Mouse (Mus musculus) adrenal gland (tissue): Measurements from ENCODE around the gene Fam196b.

Experiments used
- intact Hi-C: fragments of 180-260 bp; cut with DNase I; formaldehyde crosslinking; loops from one replicate; pipeline ENCODE4 v1.15.1; 2025

The Fam196b gene

DNA sequence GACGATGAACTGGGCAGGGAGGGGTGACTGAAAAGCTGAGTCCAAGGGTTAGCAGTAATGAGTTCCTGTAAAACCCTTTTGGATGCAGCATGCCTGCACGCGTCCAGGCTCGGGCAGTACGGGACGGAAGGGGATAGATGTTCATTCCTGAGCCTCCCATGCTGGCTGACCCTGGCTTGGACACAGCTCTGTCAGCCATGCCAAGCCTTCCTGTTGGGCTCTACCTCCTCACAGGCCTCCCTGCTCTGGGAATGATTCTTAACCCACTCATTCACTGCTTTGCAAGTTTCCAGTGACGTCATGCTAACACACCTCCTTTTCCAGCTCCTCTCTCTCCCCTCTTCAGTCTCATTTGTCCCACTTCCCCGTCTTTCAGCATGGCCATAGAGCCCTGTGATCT lies 9.0 kb downstream of the Fam196b start:
- intact Hi-C loops, result no loop called here

DNA sequence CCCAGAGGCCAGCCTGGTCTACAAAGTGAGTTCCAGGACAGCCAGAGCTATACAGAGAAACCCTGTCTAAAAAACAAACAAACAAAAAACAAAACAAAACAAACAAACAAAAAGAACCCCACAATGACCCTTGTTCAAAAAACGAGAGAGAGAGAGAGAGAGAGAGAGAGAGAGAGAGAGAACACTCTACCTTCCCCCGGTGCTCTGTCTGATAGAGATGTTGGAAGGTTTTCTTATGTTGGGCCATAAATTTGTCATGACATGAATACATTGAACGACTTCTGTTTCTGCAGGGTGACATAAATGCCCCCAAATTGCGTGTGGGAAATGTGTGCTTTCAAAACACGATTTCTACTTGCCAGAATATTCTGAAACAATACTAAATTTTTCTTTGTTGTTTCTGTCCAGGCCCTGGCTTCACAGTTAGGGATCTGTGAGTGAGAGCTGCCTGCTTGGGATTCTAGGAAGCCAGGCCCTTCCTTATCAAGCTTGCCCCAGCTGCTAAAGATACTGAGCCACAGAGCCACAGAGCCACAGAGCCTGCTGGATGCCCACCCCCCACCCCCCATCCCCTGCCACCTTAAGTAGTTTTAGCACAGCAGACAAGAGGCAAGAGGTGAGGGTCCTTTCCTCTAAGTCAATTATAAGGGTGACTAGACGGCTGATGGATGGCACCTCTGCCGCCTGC lies 17.9 kb downstream of the Fam196b start:
- intact Hi-C loops, result no loop called here

DNA sequence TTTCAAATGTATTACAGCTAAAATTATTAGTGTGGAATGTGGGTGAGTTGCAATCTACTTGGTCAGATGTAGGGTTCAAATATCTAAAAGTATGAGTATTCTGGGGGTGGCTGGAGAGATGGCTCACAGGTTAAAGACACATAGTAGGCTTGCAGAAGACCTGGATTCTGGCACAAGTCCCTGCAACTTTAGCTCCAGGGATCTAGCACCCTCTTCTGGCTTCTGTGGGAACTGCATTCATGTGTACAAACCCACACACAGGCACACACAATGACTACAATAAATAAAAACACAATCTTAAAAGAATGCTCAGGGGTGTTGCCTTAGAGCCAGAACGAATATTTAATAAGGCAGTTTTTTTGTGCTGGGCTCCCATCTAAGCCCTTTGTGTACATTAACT lies 23.3 kb downstream of the Fam196b start:
- intact Hi-C loops, result no loop called here

DNA sequence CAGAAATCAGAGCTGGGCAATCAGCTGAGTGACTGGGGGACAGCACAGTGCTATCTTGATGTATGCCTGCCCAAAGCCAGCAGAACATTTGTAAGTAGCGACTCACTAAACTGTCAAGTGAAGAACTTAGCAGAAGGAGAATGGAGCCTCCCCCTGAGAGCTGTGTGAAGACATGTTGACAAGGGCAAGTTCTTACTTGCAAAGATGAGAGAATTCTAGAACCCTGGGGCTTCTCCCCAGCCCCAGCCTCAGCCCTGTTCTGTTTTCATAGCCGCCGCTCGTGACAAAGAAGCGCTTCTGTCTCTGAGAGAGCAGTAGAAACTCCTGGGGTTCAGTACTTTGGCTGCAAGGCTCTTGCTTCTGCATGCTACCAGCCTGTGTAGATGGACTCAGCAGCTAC lies 25.1 kb downstream of the Fam196b start:
- intact Hi-C loops, result loop anchor here (2.0 kb wide), 1 partner anchor 51 kb away; no protein-coding TSS in a partner anchor

DNA sequence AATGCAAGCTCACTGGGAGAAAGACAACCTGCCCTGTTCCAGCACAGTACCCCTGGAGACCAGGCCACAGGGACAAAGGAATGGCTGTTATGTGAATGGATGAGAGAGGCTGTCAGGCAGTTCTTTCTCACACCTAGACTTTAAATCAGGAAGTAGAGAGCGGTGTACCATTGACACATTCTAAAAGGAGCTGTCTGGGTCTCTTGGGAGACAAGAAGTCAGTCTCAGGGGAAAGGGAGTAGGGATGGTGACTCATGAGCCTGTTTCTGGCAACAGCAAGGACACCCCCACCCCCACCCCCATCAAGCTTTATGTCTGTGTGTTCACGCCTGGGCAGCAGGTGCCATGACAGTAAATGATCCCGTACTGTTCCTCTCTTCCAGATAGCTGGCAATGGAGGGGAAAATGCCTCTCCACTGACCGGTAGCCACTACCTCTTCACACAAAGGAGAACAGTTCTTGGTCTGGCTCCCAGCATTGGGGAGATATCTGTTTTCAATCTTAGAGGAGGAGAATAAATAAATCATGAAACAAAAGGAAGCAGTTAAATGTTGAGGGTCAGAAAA lies 29.2 kb downstream of the Fam196b start:
- intact Hi-C loops, result no loop called here

DNA sequence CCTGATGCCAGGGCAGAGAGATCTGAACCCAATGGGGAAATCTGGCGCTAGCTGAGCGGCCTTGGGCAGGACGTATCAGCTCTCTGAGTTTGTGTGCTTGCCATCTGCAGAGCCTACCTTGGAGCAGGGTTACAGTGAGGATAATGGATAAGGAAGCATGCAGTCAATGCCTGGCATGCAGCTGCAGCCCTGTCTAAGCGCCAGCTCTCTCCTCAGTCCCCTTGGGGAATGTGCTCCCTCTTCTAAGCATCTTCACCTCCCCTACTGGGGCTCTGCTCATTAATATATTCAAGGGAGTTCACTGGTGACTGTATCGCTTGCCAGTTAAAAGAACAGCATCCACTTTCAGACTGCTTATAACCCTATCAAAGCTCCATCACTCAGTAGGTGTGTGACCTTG lies 29.7 kb downstream of the Fam196b start:
- intact Hi-C loops, result no loop called here

DNA sequence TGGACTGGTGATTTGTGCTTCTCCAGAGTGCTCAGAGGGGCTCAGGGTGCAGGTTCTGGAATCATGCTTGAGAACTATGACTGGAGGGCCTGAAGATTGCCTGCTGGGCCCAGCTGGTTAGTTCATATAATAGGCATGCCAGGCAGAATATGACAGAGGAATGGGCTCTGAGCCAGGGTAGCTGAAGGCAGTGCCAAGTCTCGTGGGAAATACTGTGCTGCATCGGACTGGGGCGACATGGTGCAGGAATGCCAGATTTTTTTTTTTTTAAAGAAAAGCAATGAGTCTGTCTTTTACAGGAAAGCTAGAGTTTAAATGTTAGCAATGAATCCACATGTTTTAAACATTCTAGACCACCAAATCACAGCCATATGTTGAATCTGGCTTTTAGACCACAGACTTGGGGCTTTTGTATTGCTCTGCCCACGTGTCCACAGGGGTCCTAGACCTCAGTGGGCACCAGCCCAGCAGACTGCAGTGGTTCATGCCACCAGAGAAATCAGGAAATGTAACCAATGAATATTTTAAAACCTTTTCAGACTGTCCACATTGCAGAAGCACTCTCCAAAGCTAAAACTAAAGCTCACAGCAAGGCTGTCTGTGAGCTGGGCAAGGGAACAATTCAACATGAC lies 33.8 kb downstream of the Fam196b start:
- intact Hi-C loops, result no loop called here

DNA sequence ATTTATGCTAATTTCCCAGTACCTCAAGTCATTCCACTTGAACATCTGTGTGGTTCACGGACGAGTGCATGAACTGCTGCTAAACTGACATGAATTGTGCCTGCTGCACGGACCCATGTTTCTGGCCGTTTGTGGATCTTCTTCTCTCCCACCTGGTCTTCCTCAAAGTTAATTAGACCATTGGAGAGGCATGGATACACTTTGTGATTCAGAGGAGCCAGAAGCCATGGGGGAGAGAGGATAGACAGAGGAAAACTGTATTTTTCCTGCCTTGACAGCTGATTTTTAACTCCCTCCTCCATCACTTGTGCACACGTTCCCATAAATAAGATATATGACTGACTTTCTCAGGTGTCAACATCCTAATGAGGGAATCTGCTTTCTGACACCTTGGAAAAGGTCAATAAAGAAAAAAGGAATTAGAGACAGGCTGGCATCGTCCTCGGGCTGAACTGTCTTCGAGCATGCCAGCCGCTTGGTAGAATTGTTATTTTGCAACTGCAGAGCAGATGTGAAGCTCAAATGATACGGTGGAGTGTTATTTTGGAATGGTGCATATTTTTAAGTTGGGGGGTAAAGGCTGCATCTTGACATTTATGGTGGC lies 34.9 kb downstream of the Fam196b start:
- intact Hi-C loops, result no loop called here

DNA sequence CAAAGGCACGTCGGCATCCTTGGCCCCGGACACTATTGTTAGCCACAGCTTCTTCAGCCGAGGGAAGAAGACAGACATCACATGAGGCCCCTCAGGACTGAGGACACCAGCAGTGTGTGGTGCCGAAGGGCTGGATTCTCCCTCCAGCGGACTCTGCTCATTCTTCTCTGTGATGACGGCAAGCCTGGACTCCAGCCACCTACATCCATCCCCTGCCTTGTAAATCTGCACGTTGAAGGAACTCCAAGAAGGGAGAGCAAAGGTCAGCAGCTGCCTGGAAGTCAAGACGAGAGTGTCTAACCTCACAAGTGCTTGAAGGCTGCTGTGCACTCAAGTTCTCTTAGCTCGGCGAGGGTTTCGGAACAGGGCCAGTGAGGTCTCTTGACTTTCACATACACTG lies 40.8 kb downstream of the Fam196b start:
- intact Hi-C loops, result no loop called here

DNA sequence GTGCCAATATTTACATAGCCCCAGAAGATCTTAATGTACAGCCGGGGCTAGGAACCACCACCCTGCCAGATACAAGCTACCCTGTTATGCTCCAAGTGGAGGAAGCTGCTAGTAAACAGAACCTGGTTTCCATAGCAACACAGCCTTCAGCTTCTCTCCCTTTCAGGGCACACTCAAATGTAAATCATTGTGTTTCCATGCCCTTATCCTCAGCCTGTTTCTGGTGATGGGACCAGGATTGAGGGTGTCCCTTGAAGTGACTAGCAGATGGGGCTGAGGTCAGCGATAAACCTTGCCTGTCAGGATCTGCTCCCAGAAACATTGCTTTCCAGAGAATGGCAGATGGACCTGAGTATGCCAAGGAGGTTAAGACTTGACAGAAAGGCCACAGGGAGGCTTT lies 41.5 kb downstream of the Fam196b start:
- intact Hi-C loops, result no loop called here

DNA sequence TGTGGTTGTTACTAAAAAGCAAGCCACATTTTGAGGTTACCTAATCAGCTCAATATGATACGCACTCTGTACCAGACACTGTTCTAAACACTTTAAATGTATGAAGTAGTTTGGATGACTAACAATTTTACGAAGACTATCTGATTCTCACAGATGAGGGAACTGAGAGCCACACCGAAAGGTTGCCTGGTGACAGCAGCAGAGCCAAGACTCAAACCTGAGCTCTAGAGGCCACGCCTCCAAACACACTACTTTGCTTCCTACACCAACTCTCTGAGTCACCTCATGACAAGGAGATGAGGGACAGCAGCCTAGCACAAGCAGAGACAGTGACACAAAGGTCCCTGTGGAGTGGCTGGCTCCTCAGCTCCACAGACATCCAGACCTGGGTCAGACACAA lies 57.6 kb downstream of the Fam196b start:
- intact Hi-C loops, result no loop called here

DNA sequence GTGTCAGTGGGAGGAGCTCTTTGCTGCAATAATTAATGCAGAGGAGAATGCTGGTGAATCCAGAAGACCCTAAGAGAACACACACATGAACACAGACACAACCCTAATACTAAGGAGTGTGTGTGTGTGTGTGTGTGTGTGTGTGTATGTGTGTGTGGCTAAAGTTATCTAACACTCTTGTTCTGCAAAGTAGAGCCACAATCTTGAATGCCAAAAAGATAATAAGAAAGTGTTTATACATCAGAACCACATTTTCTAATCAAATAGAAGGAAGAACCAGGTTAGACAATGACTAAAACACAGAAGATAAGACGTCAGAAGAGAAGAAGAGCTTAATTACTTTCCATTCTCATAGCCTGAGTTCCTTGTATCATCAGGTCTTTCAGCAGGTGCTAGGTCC lies 60.9 kb downstream of the Fam196b start:
- intact Hi-C loops, result no loop called here

DNA sequence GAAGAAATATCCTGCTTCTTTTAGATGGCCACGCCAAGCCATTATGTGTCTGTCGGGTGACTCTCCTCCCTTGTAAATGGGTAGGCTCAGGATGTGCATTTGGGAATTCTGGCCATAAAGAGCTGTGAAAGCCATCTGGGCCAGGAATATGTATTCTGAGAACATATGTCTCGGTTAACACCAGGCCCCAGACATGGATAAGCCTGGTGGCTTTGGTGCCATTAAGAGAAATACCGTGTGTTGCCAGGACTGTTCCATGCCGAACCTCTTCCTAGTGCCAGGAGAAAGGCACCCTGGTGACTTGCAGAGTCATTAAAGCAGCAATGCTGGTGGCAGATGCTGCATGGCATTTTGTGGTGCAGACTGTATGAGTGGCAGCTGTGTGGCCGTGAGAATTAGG lies 63.0 kb downstream of the Fam196b start:
- intact Hi-C loops, result no loop called here

DNA sequence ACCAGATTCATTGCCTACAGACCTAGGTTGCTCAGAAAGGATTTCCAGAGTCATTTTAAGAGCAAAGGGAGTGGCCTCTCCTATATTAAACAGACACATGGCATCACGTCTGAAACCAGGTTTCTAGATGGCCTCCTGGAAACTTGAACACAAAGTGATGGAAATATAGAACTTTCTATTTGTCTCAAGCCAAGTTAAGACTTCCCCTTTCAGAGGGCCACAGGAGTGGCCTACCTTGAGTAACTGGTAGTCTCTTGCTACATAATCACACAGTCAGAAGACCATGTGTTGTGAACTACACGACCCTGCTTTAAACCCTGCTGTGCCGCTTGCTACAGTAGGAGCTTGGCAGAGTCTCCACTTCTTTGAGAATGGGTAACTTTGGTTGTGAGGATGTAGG lies 68.9 kb downstream of the Fam196b start:
- intact Hi-C loops, result no loop called here

DNA sequence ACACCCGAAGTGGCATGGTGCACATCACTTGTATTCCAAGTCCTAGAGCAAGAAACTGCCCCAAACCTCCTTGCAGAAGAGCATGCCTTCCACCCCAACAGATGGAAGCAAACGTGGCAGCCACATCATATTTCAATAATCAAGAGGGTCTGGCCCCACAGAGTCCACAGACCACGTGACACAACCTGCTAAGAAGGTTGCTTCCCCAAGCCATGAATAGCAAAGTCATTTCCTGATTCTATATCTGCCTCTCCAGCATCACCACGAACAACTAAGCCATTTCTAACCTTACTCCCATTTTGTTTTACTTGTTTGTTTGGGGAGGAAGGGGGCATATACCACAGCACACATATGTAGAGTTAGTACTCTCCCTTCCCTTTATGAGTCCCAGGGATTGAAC lies 69.6 kb downstream of the Fam196b start:
- intact Hi-C loops, result no loop called here

DNA sequence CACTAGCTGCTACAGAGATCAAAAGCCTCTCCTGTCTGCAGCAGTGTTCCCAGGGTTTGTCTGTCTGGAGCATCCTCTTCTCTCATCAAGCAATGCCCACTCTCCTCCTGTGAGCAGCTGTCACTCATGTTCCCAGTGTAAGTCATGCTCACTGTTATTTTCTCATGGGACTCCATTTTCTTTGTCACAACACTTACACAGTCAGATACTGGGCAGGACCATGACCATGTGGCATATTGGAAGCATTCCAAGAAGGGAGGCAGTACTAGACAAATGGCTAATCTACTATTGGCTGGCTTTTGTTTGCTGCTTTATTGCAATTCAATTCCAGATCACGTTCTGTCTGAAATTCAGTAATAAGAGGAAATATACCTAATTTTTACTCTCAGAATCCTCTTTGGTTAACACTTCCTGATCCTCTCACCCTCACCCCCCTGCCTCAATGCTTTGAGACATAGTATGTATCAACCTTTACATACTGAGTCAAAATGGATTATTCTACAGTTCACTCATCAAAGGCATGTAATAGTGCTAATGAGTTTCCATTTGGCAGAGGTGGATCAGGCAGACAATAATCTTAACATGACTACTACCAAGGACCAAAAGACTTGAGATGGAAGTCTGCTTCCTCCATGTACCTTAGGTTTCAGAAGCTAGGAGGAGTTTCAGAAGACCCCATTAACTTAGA lies 70.5 kb downstream of the Fam196b start:
- intact Hi-C loops, result no loop called here

DNA sequence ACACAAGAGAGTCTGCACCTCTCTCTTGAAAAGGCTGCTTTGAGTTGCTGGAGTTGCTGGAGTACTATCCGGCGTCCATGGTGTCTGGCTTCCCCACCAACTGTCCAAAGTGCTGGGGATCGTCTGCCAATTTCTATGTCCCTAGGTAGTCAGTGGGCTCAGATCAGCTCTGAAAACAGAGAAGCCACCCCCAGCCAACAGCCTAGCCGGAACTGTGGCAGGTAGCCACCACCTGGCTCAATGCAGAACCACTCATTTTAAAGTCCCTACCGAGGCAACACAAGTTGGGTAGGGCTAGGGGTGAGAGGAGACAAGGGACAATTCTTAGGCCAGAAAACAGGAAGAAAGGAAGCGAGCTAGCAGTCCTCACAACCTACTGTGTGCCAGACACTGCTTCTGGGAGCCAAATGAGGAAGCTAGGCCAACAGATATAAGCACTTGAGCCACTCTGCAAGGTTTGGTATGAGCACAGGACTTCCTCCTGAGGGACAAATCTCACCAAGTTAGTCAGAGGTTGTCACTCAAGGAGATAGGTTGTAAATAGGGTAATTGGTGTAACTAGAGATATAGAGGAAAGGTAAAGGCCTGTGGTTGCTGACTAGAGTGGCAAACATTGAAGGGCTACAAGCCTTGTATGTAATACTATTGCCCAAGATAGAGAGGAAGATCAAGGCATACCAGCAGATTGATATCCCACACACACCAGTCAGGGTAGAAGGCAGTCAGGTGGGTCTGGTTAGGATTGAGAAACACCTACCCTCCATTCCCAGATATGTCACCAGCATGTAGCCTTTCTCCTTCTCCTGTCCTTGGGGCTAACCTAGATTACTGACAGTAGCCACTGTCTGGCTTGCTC lies 74.9 kb downstream of the Fam196b start:
- intact Hi-C loops, result loop anchor here (2.0 kb wide), 1 partner anchor 49 kb away; no protein-coding TSS in a partner anchor

DNA sequence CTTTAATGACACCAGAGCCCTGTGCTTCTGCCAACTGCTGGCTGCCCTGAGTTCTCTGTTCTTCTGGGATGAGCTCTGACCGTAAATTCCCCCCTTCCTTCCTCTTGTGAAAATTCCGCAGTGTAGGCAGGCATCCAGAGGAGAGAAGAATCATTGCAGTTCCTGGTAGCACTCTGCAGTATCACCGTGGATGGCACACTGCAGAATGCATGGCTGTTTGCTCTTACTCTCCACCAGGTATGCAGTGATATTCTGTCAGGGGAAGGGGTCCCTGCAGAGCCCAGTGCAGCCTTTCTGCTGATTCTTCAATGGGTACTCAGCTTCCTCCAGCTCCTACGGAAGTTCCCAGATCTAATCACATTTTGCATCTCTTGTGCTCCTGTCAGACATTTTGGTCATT lies 77.5 kb downstream of the Fam196b start:
- intact Hi-C loops, result no loop called here

DNA sequence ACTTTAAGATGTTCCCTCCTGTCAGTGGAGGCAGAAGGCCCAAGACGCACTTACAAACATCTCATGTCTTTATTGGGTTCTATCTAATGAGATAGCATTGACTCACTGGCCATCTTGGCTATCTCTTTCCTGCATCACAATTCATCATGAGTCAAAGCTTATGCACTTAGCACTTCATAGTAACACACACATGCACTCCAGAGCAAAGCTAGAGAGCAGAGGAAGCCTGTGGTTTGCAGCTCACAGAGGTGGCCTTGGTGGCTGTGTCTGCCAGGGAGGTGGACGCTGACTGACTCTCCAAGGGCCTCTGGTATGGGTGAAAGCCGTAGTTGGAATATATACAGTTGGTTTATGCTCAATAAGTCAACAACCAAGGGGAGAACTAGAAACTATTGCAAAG lies 81.2 kb downstream of the Fam196b start:
- intact Hi-C loops, result no loop called here

DNA sequence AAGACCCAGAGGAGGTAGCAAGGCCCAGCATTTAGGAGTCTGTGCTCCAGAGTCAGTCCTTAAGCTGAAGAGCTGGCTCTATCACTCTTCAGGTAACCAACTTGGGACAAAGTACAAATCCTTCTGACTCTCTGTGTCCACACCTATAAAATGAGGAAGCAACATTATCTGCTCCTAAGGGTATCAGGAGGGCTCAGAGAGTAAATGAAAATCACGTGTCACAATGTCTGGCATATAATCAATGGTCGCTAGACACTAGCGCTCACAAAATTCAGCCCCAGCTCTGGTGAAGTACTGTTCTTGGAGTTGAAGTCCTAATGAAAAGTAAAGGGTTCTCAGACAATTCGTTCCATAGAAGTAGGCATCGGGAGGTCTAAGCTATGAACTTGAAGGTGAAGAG lies 83.0 kb downstream of the Fam196b start:
- intact Hi-C loops, result no loop called here

DNA sequence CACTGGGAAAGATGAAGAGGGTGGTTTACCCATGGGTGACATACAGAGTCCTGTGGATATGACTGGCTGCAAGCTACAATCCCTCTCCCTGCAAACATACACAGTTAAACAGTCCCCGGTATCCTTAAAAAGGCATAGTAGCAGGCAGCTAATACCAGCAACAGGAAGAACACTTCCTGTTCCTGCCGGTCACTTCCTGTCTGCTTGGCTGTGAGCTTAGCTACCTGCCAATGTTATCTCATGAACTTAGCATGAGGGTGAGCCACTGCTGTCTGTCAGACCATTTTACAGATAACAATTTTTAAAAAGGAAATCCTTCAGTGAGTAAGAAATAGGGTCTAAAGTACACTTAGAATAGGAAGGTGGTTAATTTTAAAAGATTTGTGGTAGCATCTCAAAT lies 83.9 kb downstream of the Fam196b start:
- intact Hi-C loops, result no loop called here
